Mouse (Mus musculus) monocyte, adult 2 months (primary cell): ENCODE measurements around the gene Cfap58.

Experiments
- DNase-seq, 2 experiments: peaks; one replicate each; pipeline ENCODE4 v3.0.0; 2022; ENCODE audit warnings: low spot score in 2 of 2, low read depth in 1 of 2

Cfap58 gene

GRCm38 (mm10) chr19:47937443-47938406 lies at the start of gene Cfap58:
Cfap58 (plus strand) TSS chr19:47937675.
- DNase-seq: peak in 1 of 2 experiments; percentile 58

- DNase-seq: no peak
Observed at GRCm38 (mm10) chr19:47888037-47888436, 49.4 kb upstream of the Cfap58 start.

GRCm38 (mm10) chr19:47890489-47891130 lies 46.9 kb upstream of the Cfap58 start:
- no peak for DNase-seq

GRCm38 (mm10) chr19:47891562-47892312 lies 45.7 kb upstream of the Cfap58 start:
- no peak for DNase-seq

- DNase-seq: no peak
Observed at GRCm38 (mm10) chr19:47893092-47893491, 44.4 kb upstream of the Cfap58 start.

GRCm38 (mm10) chr19:47898472-47899079 lies 38.9 kb upstream of the Cfap58 start:
- no peak for DNase-seq

GRCm38 (mm10) chr19:47900012-47900411 lies 37.5 kb upstream of the Cfap58 start:
- no peak for DNase-seq

GRCm38 (mm10) chr19:47900558-47900957 lies 36.9 kb upstream of the Cfap58 start:
- DNase-seq: no peak

GRCm38 (mm10) chr19:47902316-47903201 lies 34.9 kb upstream of the Cfap58 start:
- DNase-seq: no peak

GRCm38 (mm10) chr19:47903679-47904078 lies 33.8 kb upstream of the Cfap58 start:
- DNase-seq: no peak

GRCm38 (mm10) chr19:47905081-47905480 lies 32.4 kb upstream of the Cfap58 start:
- no peak for DNase-seq

GRCm38 (mm10) chr19:47905603-47906002 lies 31.9 kb upstream of the Cfap58 start:
- DNase-seq: no peak

GRCm38 (mm10) chr19:47907596-47907995 lies 29.9 kb upstream of the Cfap58 start:
- no peak for DNase-seq

GRCm38 (mm10) chr19:47908961-47909371 lies 28.5 kb upstream of the Cfap58 start:
- DNase-seq: no peak

- no peak for DNase-seq
Observed at GRCm38 (mm10) chr19:47909387-47910116, 27.9 kb upstream of the Cfap58 start.

- no peak for DNase-seq
Observed at GRCm38 (mm10) chr19:47910117-47910618, 27.3 kb upstream of the Cfap58 start.

- DNase-seq: no peak
Observed at GRCm38 (mm10) chr19:47910751-47911150, 26.7 kb upstream of the Cfap58 start.

GRCm38 (mm10) chr19:47913344-47913743 lies 24.1 kb upstream of the Cfap58 start:
- no peak for DNase-seq

GRCm38 (mm10) chr19:47914191-47914590 lies 23.3 kb upstream of the Cfap58 start:
- DNase-seq: no peak
